Mouse (Mus musculus) ES-Bruce4 (cell line): ENCODE results near the gene Nfya. TPM values are rescaled to one million over a fixed set of nuclear protein-coding genes. Genes with fewer than 3 reads are reported as not detected.

Source experiments
- H3K27ac ChIP-seq: 2 replicates; pipeline ENCODE4 v1.5.1; 2012; ENCODE audit warnings: low read length, inconsistent platforms; ENCODE audit not compliant: insufficient read depth
- H3K27me3 ChIP-seq: 2 replicates; pipeline ENCODE4 v1.6.1; 2012; ENCODE audit warnings: mild to moderate bottlenecking, low read length, inconsistent platforms; ENCODE audit not compliant: control insufficient read depth, poor library complexity, insufficient read depth, severe bottlenecking
- H3K36me3 ChIP-seq: 2 replicates; pipeline ENCODE4 v1.6.1; 2012; ENCODE audit warnings: inconsistent platforms, mild to moderate bottlenecking, low read length, moderate library complexity; ENCODE audit not compliant: control insufficient read depth, poor library complexity, insufficient read depth, severe bottlenecking
- H3K4me1 ChIP-seq: one replicate; pipeline ENCODE4 v1.8.1; 2011; ENCODE audit warnings: low read length; ENCODE audit not compliant: control insufficient read depth, insufficient read depth
- H3K4me3 ChIP-seq: 2 replicates; pipeline ENCODE4 v1.5.1; 2011; ENCODE audit warnings: low read depth, mild to moderate bottlenecking, low read length
- H3K9ac ChIP-seq: 2 replicates; pipeline ENCODE4 v1.6.1; 2012; ENCODE audit warnings: low read depth, mild to moderate bottlenecking, inconsistent platforms; ENCODE audit not compliant: poor library complexity, severe bottlenecking
- H3K9me3 ChIP-seq: replicated peaks from 2 replicates; pipeline ENCODE4 v1.6.1; 2012; ENCODE audit warnings: mild to moderate bottlenecking, low read length, inconsistent platforms; ENCODE audit not compliant: control insufficient read depth, poor library complexity, insufficient read depth, severe bottlenecking
- CTCF ChIP-seq: IDR thresholded peaks from one replicate; pipeline ENCODE4 v1.8.1; 2011; ENCODE audit warnings: low read depth, low read length
- EP300 ChIP-seq: IDR thresholded peaks from 2 replicates; pipeline ENCODE4 v1.6.1; 2011; ENCODE audit warnings: low read depth, low read length; ENCODE audit not compliant: insufficient read depth
- POLR2A ChIP-seq: IDR thresholded peaks from one replicate; pipeline ENCODE4 v1.8.1; 2011; ENCODE audit warnings: low read length; ENCODE audit not compliant: insufficient read depth
- polyA plus RNA-seq: library from polyadenylated mRNA; stranded (reverse); fragments of >200 nt; gene quantifications from 2 replicates; pipeline ENCODE4 v1.2.4, GENCODE M21; 2011; ENCODE audit warnings: low read depth; ENCODE audit not compliant: missing spikeins, insufficient read depth, insufficient read length

Nfya gene
- polyA plus RNA-seq, 1 experiment: 60.1 TPM

DNA sequence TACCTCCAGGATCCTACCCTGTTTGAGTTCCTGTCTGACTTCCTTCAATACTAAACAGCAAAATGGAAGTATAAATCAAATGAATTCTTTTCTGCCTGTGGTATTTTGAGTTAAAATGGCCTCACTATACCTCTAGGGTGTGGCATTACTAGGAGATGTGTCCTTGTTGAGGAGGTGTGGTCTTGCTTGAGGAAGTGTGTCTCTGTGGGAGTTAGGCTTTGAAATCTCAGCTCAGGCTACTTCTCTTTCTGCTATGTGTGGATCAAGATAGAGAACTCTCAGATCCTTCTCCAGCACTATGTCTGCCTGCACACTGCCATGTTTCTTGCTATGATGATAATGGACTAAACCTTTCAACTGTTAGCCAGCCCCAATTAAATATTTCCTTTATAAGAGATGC is 30.7 kb downstream of the Nfya start:
- H3K4me3 ChIP-seq: no peak overlapping the region
- H3K27me3 ChIP-seq: no peaks in the 10 kb centered on the region
- H3K27ac ChIP-seq: no peak overlapping the region
- H3K9ac ChIP-seq: no peak overlapping the region
- H3K9me3 ChIP-seq: no peaks in the 10 kb centered on the region
- TF ChIP-seq CTCF: no peak
- H3K36me3 ChIP-seq: no peaks in the 10 kb centered on the region
- H3K4me1 ChIP-seq: no peaks in the 10 kb centered on the region

DNA sequence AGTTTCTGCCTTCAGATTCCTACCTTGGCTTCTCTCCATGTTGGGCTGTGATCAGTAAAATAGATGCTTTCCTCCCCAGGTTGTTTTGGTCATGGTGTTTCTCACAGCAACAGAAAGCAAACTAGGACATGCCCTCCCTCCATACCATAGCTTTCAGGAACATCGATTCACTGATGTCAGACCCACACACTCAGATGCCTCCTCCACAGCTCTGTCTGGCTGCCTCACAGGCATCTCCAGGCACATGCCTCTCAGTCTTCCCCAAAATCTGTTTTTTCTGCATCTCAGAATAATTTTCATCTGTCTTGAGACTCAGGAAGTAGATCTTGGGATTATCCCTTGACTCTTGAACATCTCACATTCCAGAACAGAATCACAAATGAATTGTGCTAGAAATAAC is 33.6 kb downstream of the Nfya start:
- no peak overlapping the region for H3K27ac ChIP-seq
- no peaks in the 10 kb centered on the region for H3K4me1 ChIP-seq
- no peak overlapping the region for H3K4me3 ChIP-seq
- peaks cover 6% of the 10 kb centered on the region; the same call in 1 of the 2 replicates for H3K9me3 ChIP-seq
- no peak for TF ChIP-seq POLR2A
- TF ChIP-seq CTCF: no peak
- no peak for TF ChIP-seq EP300
- no peaks in the 10 kb centered on the region for H3K36me3 ChIP-seq
- no peak overlapping the region for H3K9ac ChIP-seq
- H3K27me3 ChIP-seq: no peaks in the 10 kb centered on the region

DNA sequence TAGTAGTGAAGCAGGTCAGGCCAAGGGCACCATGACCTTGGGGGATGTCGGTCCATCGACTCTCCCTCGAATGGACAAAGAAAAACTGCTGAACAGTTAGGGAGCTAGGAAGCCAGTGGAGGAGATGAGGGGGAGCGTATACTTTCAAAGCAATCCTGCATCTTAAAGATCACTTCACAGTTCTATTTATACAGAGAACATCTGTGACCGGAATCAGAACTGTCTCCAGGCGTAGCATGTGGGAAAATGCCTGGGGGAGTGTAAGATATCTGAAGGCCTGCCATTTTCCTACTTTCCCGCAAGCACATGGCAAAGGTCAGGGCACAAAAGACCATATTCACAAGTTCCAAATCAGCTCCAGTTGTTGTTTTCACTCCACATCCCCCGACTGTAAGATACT is 36.7 kb downstream of the Nfya start:
- TF ChIP-seq EP300 (no peak), CTCF (no peak), POLR2A (no peak)
- peaks cover 6% of the 10 kb centered on the region; the same call in 1 of the 2 replicates for H3K9me3 ChIP-seq
- H3K27ac ChIP-seq: no peak overlapping the region
- H3K9ac ChIP-seq: no peak overlapping the region
- no peak overlapping the region for H3K4me3 ChIP-seq
- no peaks in the 10 kb centered on the region for H3K27me3 ChIP-seq
- no peaks in the 10 kb centered on the region for H3K4me1 ChIP-seq
- H3K36me3 ChIP-seq: no peaks in the 10 kb centered on the region

DNA sequence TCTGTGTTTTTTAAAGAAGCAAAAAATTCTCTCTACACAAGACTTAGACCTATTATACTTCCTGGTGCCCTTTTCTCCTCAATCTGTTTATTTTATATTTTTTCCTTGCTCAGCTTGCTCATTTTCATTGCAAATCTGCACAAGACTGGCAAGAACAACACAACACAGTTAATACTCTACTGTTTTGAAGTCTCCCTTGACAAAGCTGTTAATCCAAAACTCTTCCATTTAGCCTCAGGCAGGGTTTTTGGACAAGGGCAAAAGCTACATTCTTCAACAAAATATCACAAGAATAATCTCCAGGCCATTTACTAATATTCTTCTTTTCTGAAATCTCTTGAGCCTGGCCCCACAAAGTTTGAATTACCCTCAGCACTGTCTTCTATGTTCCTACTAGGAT is 38.1 kb downstream of the Nfya start:
- TF ChIP-seq EP300 (no peak), CTCF (no peak), POLR2A (no peak)
- no peak overlapping the region for H3K27ac ChIP-seq
- peaks cover 6% of the 10 kb centered on the region; the same call in 1 of the 2 replicates for H3K9me3 ChIP-seq
- no peaks in the 10 kb centered on the region for H3K4me1 ChIP-seq
- no peaks in the 10 kb centered on the region for H3K36me3 ChIP-seq
- H3K4me3 ChIP-seq: no peak overlapping the region
- H3K9ac ChIP-seq: no peak overlapping the region
- no peaks in the 10 kb centered on the region for H3K27me3 ChIP-seq

DNA sequence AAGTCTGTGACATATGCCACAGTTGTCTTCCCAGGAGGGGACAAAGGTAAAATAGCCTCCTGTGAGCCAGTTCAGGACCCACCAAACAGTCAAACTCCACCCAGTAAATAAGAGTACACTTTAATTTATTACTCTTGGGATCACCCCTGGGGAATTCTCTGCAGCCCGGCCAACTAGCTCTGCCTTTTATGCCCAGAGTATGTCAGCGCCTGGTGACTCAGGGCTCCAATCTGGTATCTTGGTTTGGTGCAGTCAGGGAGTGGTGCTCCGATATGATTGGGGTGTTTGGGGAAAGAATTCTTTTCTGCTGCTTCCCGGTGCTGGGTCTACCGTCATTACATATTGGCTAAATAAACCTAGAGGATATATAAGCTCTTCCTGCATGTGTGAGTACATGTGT is 42.9 kb downstream of the Nfya start:
- no peak overlapping the region for H3K9ac ChIP-seq
- H3K27ac ChIP-seq: no peak overlapping the region
- no peak overlapping the region for H3K4me3 ChIP-seq
- no peaks in the 10 kb centered on the region for H3K4me1 ChIP-seq
- H3K27me3 ChIP-seq: no peaks in the 10 kb centered on the region
- no peaks in the 10 kb centered on the region for H3K9me3 ChIP-seq
- H3K36me3 ChIP-seq: no peaks in the 10 kb centered on the region
- TF ChIP-seq POLR2A: no peak

DNA sequence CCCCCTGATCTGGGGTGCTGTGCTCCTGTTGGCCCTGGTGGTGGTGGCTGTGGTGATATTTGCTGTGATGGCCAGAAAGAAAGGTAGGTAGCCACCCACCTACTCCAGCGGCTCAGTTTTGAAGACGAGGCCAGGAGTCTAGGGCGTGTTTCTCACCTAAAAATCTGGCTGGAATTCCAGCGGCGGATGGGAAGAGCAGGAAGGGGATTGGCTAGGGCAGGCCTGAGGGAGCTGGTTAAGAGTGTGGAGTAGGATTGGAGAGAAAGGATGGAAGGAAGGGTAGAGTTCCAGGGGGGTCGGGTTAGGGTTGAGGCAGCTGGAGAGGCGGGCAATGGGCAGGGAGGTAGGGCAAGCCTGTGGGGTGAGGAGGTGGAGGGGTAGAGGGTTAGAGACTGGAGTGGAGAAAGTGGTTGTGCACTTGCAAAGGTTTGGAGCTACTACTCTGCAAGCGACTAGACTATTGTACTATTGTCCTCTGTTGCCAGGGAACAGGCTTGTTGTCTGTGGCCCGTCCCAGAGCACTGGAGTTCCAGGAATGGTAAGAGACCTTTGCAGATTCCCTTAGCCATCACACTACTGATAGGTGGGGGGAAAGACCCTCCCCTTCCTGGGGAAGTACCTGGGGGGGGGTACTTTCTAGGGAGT is 44.1 kb downstream of the Nfya start:
- no peak for TF ChIP-seq CTCF
- no peak for TF ChIP-seq EP300
- no peak for TF ChIP-seq POLR2A
- Histone ChIP-seq H3K27ac (no peak overlapping the region), H3K27me3 (no peaks in the 10 kb centered on the region), H3K4me3 (no peak overlapping the region), H3K9ac (no peak overlapping the region), H3K9me3 (no peaks in the 10 kb centered on the region), H3K36me3 (no peaks in the 10 kb centered on the region), H3K4me1 (no peaks in the 10 kb centered on the region)
